Mouse (Mus musculus) forebrain, embryonic 10.5 days (tissue): ENCODE measurements around the gene Spib. TPM values are rescaled to one million over a fixed set of nuclear protein-coding genes. Genes with fewer than 3 reads are reported as not detected.

Experiments used
- DNase-seq: peaks from one replicate; pipeline ENCODE4 v3.0.0-alpha.2; 2017; ENCODE audit warnings: low spot score; ENCODE audit errors: extremely low spot score
- H3K27ac ChIP-seq: fragments of 300-500 bp; sonication (generic); 2 replicates; pipeline ENCODE4 v1.5.1; 2016; ENCODE audit warnings: mild to moderate bottlenecking
- H3K27me3 ChIP-seq: fragments of 300-500 bp; sonication (generic); 2 replicates; pipeline ENCODE4 v1.6.1; 2016; ENCODE audit warnings: mild to moderate bottlenecking; ENCODE audit not compliant: poor library complexity, severe bottlenecking
- H3K36me3 ChIP-seq: fragments of 300-500 bp; sonication (generic); replicated peaks from 2 replicates; pipeline ENCODE4 v1.6.1; 2016; ENCODE audit warnings: mild to moderate bottlenecking, moderate library complexity
- H3K4me1 ChIP-seq: fragments of 300-500 bp; sonication (generic); 2 replicates; pipeline ENCODE4 v1.6.1; 2016
- H3K4me3 ChIP-seq: fragments of 300-500 bp; sonication (generic); 2 replicates; pipeline ENCODE4 v1.5.1; 2016; ENCODE audit warnings: mild to moderate bottlenecking, moderate library complexity
- H3K9me3 ChIP-seq: fragments of 300-500 bp; sonication (generic); 2 replicates; pipeline ENCODE4 v1.6.1; 2016; ENCODE audit warnings: mild to moderate bottlenecking, moderate library complexity
- WGBS: fragments of 180-500 bp; shearing (Covaris S2); methylation state at CpG from one replicate; pipeline ENCODE4 v1.1.7; 2016; 5-methylcytosine and 5-hydroxymethylcytosine counted together
- polyA plus RNA-seq: library from polyadenylated mRNA; unstranded; fragments of >200 nt; fragmentation: Nextera tagmentation; extraction: Ambion mirVana; gene quantifications from 2 replicates; pipeline ENCODE4 v1.2.1, GENCODE M21; 2016

Spib gene
- polyA plus RNA-seq, 1 experiment from 2014 or later, result not detected

- H3K4me1 ChIP-seq, result peaks cover 15% of the 10 kb centered on the region
- H3K27me3 ChIP-seq, result no peaks in the 10 kb centered on the region
- H3K27ac ChIP-seq, result no peak overlapping the region
- DNase-seq, result no peak
- peaks cover under 1% of the 10 kb centered on the region; the same call in 1 of the 2 replicates for H3K36me3 ChIP-seq
- 76% methylated on average over 2 of the region's 2 CpGs for WGBS
- H3K4me3 ChIP-seq, result no peak overlapping the region
- H3K9me3 ChIP-seq, result no peaks in the 10 kb centered on the region
Observed at GRCm38 (mm10) chr7:44557629-44558028, 25.8 kb upstream of the Spib start.

GRCm38 (mm10) chr7:44553826-44554225 is 22.0 kb upstream of the Spib start, which contains the start of gene Nr1h2:
Nr1h2 (minus strand) TSS chr7:44553951.
- DNase-seq, result peak; percentile 96
- WGBS, result under 1% methylated on average over 22 of the region's 22 CpGs
- H3K4me3 ChIP-seq, result peak within 1 kb of the TSS; percentile 89
- H3K27me3 ChIP-seq, result no peaks in the 10 kb centered on the region
- peaks cover 22% of the 10 kb centered on the region for H3K4me1 ChIP-seq
- H3K36me3 ChIP-seq, result peaks cover 34% of the 10 kb centered on the region
- H3K9me3 ChIP-seq, result no peaks in the 10 kb centered on the region
- peak within 1 kb of the TSS; percentile 90 for H3K27ac ChIP-seq

- Histone ChIP-seq H3K27ac (peak overlapping the region; percentile 90), H3K4me1 (peaks cover 23% of the 10 kb centered on the region), H3K36me3 (peaks cover 34% of the 10 kb centered on the region), H3K27me3 (no peaks in the 10 kb centered on the region), H3K9me3 (no peaks in the 10 kb centered on the region), H3K4me3 (peak overlapping the region; percentile 89)
- DNase-seq, result peak; percentile 91
- 2% methylated on average over 32 of the region's 32 CpGs for WGBS
Observed at GRCm38 (mm10) chr7:44553196-44553764, 21.4 kb upstream of the Spib start.

GRCm38 (mm10) chr7:44552141-44552908 is 20.5 kb upstream of the Spib start:
- no peak overlapping the region for H3K27ac ChIP-seq
- no peaks in the 10 kb centered on the region for H3K27me3 ChIP-seq
- peaks cover 33% of the 10 kb centered on the region for H3K4me1 ChIP-seq
- H3K36me3 ChIP-seq, result peaks cover 34% of the 10 kb centered on the region
- WGBS, result 88% methylated on average over 31 of the region's 31 CpGs
- H3K4me3 ChIP-seq, result peak overlapping the region; percentile 89
- DNase-seq, result no peak
- H3K9me3 ChIP-seq, result no peaks in the 10 kb centered on the region

GRCm38 (mm10) chr7:44551731-44552130 is 19.9 kb upstream of the Spib start:
- 0 out of 2 replicates have a peak overlapping the region, but pooled peaks have one; percentile 89 for H3K4me3 ChIP-seq
- WGBS, result 79% methylated on average over 22 of the region's 22 CpGs

GRCm38 (mm10) chr7:44551301-44551700 is 19.4 kb upstream of the Spib start:
- no peak for DNase-seq
- H3K4me3 ChIP-seq, result 0 out of 2 replicates have a peak overlapping the region, but pooled peaks have one; percentile 14
- WGBS, result 92% methylated on average over 21 of the region's 21 CpGs

More at GRCm38 (mm10) chr7:44551731-44552130, 19.9 kb upstream of the Spib start:
- H3K36me3 ChIP-seq, result peaks cover 38% of the 10 kb centered on the region
- no peak overlapping the region for H3K27ac ChIP-seq
- H3K27me3 ChIP-seq, result no peaks in the 10 kb centered on the region
- H3K9me3 ChIP-seq, result peaks cover under 1% of the 10 kb centered on the region; the same call in 1 of the 2 replicates
- no peak for DNase-seq
- H3K4me1 ChIP-seq, result peaks cover 39% of the 10 kb centered on the region

GRCm38 (mm10) chr7:44550409-44550678 is 18.5 kb upstream of the Spib start:
- no peak overlapping the region for H3K4me3 ChIP-seq
- H3K27ac ChIP-seq, result no peak overlapping the region
- no peaks in the 10 kb centered on the region for H3K27me3 ChIP-seq
- WGBS, result 95% methylated on average over 12 of the region's 12 CpGs
- peaks cover 40% of the 10 kb centered on the region for H3K4me1 ChIP-seq
- H3K36me3 ChIP-seq, result peaks cover 51% of the 10 kb centered on the region
- peaks cover 9% of the 10 kb centered on the region; the same call in 1 of the 2 replicates for H3K9me3 ChIP-seq
- DNase-seq, result no peak

More at GRCm38 (mm10) chr7:44551301-44551700, 19.4 kb upstream of the Spib start:
- Histone ChIP-seq H3K9me3 (peaks cover 5% of the 10 kb centered on the region; the same call in 1 of the 2 replicates), H3K36me3 (peaks cover 43% of the 10 kb centered on the region), H3K27me3 (no peaks in the 10 kb centered on the region), H3K4me1 (peaks cover 40% of the 10 kb centered on the region), H3K27ac (no peak overlapping the region)

GRCm38 (mm10) chr7:44549621-44550408 is 17.9 kb upstream of the Spib start:
- peaks cover 40% of the 10 kb centered on the region for H3K4me1 ChIP-seq
- DNase-seq, result no peak
- H3K4me3 ChIP-seq, result no peak overlapping the region
- H3K36me3 ChIP-seq, result peaks cover 56% of the 10 kb centered on the region
- peaks cover 9% of the 10 kb centered on the region; the same call in 1 of the 2 replicates for H3K9me3 ChIP-seq
- no peaks in the 10 kb centered on the region for H3K27me3 ChIP-seq
- 94% methylated on average over 23 of the region's 23 CpGs for whole genome bisulfite sequencing
- no peak overlapping the region for H3K27ac ChIP-seq

- peak within 1 kb of the TSS; percentile 92 for H3K27ac ChIP-seq
- under 1% methylated on average over 43 of the region's 43 CpGs for WGBS
Observed at GRCm38 (mm10) chr7:44548497-44549087, 16.7 kb upstream of the Spib start, which contains the start of gene Pold1. Pold1 (minus strand) TSS chr7:44548849.

GRCm38 (mm10) chr7:44547725-44548124 is 15.9 kb upstream of the Spib start:
- peaks cover 9% of the 10 kb centered on the region; the same call in 1 of the 2 replicates for H3K9me3 ChIP-seq
- no peak for DNase-seq
- WGBS, result 52% methylated on average over 5 of the region's 5 CpGs
- no peaks in the 10 kb centered on the region for H3K27me3 ChIP-seq
- peaks cover 74% of the 10 kb centered on the region for H3K36me3 ChIP-seq
- H3K4me1 ChIP-seq, result peaks cover 25% of the 10 kb centered on the region
- peak overlapping the region; percentile 92 for H3K27ac ChIP-seq
- H3K4me3 ChIP-seq, result peak overlapping the region; percentile 79

More at GRCm38 (mm10) chr7:44548497-44549087, 16.7 kb upstream of the Spib start, which contains the start of gene Pold1:
- Histone ChIP-seq H3K27me3 (no peaks in the 10 kb centered on the region), H3K4me3 (peak within 1 kb of the TSS; percentile 79), H3K9me3 (peaks cover 9% of the 10 kb centered on the region; the same call in 1 of the 2 replicates), H3K36me3 (peaks cover 65% of the 10 kb centered on the region), H3K4me1 (peaks cover 32% of the 10 kb centered on the region)
- peak; percentile 100 for DNase-seq

GRCm38 (mm10) chr7:44547041-44547440 is 15.2 kb upstream of the Spib start:
- Histone ChIP-seq H3K27me3 (no peaks in the 10 kb centered on the region), H3K9me3 (peaks cover 9% of the 10 kb centered on the region; the same call in 1 of the 2 replicates), H3K36me3 (peaks cover 75% of the 10 kb centered on the region), H3K4me1 (peaks cover 18% of the 10 kb centered on the region), H3K27ac (peak overlapping the region; percentile 92; the same call in 1 of the 2 replicates), H3K4me3 (peak overlapping the region; percentile 79)
- WGBS, result 97% methylated on average over 13 of the region's 13 CpGs
- no peak for DNase-seq

- peaks cover 18% of the 10 kb centered on the region for H3K4me1 ChIP-seq
- no peaks in the 10 kb centered on the region for H3K27me3 ChIP-seq
- H3K4me3 ChIP-seq, result no peak overlapping the region; the same call in 1 of the 2 replicates
- peaks cover 75% of the 10 kb centered on the region for H3K36me3 ChIP-seq
- DNase-seq, result no peak
- H3K9me3 ChIP-seq, result peaks cover 9% of the 10 kb centered on the region; the same call in 1 of the 2 replicates
- WGBS, result 95% methylated on average over 3 of the region's 3 CpGs
- H3K27ac ChIP-seq, result no peak overlapping the region
Observed at GRCm38 (mm10) chr7:44546274-44546673, 14.4 kb upstream of the Spib start.
